Mouse (Mus musculus): ENCODE data around the gene Golga7b.

Gene Golga7b

DNA sequence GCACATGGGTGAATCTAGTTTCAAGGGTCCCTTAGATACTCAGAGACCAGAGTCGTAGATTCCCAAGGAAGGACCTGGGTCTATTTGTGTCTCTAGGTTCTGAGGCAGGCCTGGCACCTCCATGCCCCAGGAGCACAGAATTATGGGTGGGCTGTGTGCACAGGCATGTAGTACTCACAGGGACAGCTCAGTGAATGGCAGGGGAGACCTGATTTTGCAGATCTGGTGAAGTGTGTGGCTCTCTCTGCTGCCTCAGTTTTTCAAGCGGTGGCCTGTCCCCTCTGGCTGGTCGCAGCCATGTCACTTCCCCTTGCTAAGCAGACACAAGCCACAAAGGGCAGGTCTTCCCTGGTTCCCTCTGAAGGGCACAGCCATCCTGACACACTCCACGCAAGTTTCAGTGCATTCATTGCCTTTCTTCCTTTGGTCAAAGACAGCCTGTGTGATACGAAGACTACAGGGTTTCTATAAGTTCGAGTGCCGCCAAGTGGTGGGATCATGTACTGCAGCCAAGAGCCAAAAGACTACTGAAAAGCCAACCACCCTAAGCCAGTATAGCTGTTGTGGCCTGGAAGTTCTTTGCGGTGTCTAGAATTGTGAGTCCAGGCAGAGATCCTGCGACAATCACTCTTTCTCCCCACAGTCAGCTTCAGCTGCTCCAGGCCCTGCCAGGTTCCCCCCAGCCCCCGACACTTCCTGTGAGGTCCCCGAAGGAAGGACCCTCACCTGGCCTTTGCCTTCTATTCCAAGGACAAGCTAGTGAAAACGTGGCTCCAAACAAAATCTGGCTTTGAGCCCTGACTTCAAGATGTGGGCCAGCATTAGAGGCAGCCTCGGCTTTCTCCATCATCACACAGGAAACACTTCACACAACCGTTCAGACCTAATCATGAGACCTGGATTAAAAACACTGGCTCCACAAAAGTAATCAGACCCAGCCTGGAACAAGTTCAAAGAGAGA is 24.9 kb downstream of the Golga7b start:
- ChIA-PET CTCF (interaction anchor here (0.6 to 3.6 kb wide), 44 partner anchors 9 to 383 kb away, joined by 3 to 21 read pairs (median 4); no protein-coding TSS in a partner anchor), POLR2A (interaction anchor here (0.6 to 1.3 kb wide), 9 partner anchors 9 to 157 kb away, joined by 3 to 6 read pairs (median 3); no protein-coding TSS in a partner anchor)

DNA sequence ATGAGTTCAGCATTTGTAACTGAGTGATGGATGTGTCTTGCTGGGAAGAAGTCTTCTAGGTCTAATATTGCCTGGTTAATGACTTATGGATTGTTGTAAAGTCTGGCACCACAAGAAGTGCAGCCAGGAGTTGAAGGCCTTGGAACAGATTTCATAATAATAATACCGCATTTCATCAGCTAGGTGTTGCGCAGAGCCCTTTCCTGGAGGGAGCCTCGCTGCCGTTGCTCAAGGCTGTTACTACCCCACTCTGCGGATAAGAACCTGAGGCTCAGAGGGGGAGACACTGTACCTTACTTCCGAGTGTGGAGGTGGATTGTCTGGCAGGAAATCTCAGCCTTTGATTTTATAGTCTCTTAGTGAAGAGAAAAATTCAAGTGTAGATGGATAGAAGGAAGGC is 29.9 kb downstream of the Golga7b start:
- ChIA-PET POLR2A (interaction anchor here in 3 of 4 experiments (0.9 to 1.7 kb wide), 3 partner anchors 11 to 107 kb away, joined by 4 to 6 read pairs (median 4); no protein-coding TSS in a partner anchor), CTCF (interaction anchor here in 1 of 4 experiments (1.2 kb wide), 1 partner anchor 11 kb away, joined by 3 read pairs; no protein-coding TSS in a partner anchor)

DNA sequence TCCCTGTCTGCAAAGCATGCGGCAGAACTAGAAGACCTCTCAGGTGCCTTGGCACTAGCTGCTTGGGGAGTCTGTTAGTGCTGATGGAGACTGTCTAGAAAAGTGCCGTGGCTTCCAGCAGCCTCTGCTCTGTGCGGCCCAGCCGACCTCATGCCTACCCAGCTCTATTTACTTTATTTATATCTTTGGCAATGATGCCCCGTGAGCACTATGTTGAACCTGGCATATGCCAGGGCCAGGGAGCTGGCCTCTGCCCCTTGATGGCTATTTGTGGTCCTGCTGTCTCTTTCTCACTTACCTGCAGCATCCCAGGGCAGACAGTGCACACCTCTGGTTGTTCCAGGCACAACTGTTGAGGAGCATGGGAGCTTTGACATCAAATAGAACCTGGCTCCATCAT is 31.1 kb downstream of the Golga7b start:
- CTCF ChIA-PET = interaction anchor here in 2 of 4 experiments (0.8 to 1.2 kb wide), 2 partner anchors 10 to 90 kb away, joined by 3 to 4 read pairs; no protein-coding TSS in a partner anchor
- POLR2A ChIA-PET = interaction anchor here in 2 of 4 experiments (0.8 to 1.7 kb wide), 4 partner anchors 10 to 108 kb away, joined by 3 to 6 read pairs (median 4); no protein-coding TSS in a partner anchor

DNA sequence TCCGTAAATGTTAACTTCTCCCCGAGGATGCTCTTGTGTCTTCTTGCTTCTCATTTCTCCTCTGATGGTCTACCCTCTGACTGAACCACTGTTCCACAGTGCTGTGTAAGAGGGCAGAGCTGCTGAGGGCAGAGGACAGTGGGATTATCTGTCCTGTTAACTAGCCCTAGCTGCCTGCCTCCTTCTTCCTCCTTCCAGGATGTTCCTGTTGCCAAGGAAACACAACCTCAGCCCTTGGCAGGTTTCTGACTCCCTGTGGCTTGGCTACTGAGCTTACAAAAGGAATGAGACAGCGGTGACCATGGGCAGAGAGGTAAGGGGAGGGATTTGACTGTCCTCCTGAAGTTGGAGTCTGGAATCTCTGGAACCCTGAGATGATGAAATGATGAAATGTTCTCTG is 32.2 kb downstream of the Golga7b start:
- ChIA-PET POLR2A (interaction anchor here in 1 of 4 experiments (0.8 to 1.7 kb wide), 2 partner anchors 9 to 15 kb away, joined by 3 to 4 read pairs; no protein-coding TSS in a partner anchor), CTCF (interaction anchor here in 2 of 4 experiments (1.1 kb wide), 3 partner anchors 9 to 97 kb away, joined by 3 to 4 read pairs (median 3); no protein-coding TSS in a partner anchor)

DNA sequence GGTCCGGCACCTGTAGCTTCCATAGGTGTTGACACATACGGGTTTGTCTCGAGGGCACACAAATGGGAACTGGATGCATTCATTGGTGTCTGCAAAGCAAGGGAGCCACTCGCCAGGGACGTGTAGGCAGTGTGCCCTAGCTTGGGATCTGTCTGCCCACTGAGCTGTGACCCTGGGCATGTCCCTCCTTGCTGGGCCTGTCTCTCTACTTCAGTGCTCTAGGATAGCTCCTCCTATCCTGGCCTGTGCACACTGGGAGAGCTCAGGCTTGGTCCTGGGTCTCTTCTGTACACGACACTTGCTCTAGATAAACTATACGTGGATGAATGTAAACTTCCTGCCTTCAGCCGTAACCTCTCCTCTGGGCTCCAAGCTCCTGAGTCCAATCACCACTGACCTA is 36.8 kb downstream of the Golga7b start:
- CTCF ChIA-PET = interaction anchor here in 2 of 4 experiments (0.6 to 1.7 kb wide), 3 partner anchors 12 to 140 kb away, joined by 4 to 19 read pairs (median 4); no protein-coding TSS in a partner anchor
- POLR2A ChIA-PET = interaction anchor here in 2 of 4 experiments (0.5 to 1.1 kb wide), 4 partner anchors 31 to 114 kb away, joined by 3 read pairs; no protein-coding TSS in a partner anchor

DNA sequence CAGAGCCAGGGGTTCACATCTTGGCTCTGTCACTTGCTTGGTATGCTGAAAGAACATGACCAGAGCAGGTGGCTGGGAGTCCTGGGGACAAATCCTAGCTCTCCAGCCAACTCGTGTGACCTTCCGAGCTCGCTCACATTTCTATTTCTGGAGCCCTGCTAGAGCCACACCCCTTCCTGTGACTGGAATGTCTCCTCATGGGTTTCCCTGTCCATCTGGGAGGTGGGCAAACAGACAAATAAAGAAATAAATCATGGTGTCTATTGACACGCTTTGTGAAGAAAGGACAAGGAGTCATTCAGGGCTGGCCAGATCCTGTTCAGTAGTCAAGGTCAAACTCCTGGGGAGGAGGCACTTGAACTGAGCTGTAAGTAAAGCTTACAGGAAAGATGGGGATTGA is 41.0 kb downstream of the Golga7b start:
- CTCF ChIA-PET = interaction anchor here in 3 of 4 experiments (0.7 to 2.3 kb wide), 22 partner anchors 9 to 366 kb away, joined by 3 to 14 read pairs (median 4); partner anchors contain the start of gene Crtac1 (in 1 of the 3)
- POLR2A ChIA-PET = interaction anchor here in 3 of 4 experiments (0.5 to 3.4 kb wide), 46 partner anchors 8 to 1236 kb away, joined by 3 to 47 read pairs (median 4); partner anchors contain the start of genes Crtac1 (in 2 of the 3), Pi4k2a (in 2 of the 3), Avpi1 (in 1 of the 3) and Hps1 (in 1 of the 3)

DNA sequence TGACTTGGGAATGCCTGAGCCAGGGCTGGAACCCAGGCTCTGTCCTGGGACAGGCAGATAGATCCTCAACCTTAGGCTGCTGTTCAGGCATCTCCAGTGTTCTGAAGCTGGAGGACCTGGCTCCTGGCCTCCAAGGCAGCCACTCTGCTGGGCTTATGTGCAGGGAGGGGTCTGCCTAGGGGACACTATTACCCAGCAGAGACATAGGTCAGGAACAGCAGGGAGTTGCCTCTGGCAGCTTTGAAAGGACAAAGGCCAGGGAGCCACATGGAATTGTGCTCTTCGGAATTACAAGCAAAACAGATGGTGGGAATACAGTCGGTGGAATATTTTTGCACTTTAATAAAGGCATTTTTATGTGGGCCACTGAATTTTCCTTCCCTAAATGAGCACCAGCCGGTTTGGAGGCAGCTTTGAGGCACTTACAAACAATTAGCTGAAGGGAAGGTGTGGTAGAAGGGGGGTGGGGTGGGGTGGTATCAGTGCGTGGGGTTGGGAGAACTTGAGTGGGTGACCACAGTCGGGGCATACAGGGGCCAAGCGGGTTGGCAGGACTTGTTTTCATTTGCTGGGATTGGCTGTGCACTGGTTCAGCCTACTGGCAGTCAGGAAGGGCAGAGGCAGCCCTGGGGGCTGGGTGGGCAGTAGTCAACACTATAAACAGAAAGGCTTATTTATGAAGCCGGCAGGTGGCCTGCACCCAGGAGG is 43.7 kb downstream of the Golga7b start:
- POLR2A ChIA-PET = interaction anchor here in 3 of 4 experiments (0.5 to 2.0 kb wide), 6 partner anchors 8 to 1052 kb away, joined by 3 to 8 read pairs (median 3); no protein-coding TSS in a partner anchor
- CTCF ChIA-PET = interaction anchor here in 2 of 4 experiments (0.6 to 0.9 kb wide), 3 partner anchors 9 to 191 kb away, joined by 3 to 6 read pairs (median 5); no protein-coding TSS in a partner anchor

DNA sequence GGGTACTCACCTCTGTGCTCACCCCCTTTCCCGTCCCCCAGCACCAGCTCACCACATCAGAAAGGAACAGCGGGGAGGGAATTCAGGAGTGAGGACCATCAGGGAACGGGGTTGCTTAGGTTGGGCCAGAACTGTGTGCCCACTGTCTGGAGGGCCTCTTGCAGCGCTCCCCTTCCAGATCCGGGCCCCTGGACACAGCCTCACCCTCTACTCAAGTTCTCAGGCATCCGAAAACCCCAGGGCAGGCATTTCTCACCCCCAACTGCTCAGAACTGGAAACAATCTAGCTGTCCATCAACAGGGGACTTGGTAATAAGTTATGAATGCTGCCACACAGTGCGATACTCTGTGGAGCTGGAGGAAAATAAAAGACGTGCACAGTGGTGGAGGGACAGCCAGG is 44.7 kb downstream of the Golga7b start:
- ChIA-PET POLR2A (interaction anchor here in 1 of 4 experiments (1.6 to 2.0 kb wide), 2 partner anchors 11 to 321 kb away, joined by 3 to 8 read pairs; partner anchors contain the start of gene Loxl4), CTCF (interaction anchor here in 1 of 4 experiments (0.9 kb wide), 1 partner anchor 12 kb away, joined by 3 read pairs; no protein-coding TSS in a partner anchor)

DNA sequence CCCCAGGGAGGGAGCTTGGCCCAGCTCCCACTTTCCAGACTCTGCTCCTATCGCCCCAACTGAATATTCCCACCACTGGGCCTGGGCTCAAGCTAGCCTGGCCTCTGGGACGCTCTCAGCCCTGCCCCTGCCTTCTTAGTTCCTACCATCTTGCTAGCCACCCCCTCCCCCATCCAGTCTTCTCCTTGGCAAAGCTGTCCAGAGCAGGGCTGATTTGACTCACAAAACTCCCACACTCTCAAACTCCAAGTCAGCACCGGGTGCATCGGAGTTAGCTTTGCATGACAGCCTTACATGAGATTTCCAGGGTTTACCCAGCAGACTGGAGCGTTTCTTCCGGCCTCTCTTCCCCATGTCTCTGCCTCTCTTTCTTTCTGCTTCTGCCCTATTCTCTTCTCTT is 45.8 kb downstream of the Golga7b start:
- POLR2A ChIA-PET = interaction anchor here in 2 of 4 experiments (1.4 to 1.7 kb wide), 4 partner anchors 9 to 319 kb away, joined by 3 to 6 read pairs (median 4); partner anchors contain the start of gene Loxl4 (in 1 of the 2)
- CTCF ChIA-PET = interaction anchor here in 2 of 4 experiments (1.2 to 1.6 kb wide), 2 partner anchors 23 kb away, joined by 6 to 8 read pairs; no protein-coding TSS in a partner anchor

DNA sequence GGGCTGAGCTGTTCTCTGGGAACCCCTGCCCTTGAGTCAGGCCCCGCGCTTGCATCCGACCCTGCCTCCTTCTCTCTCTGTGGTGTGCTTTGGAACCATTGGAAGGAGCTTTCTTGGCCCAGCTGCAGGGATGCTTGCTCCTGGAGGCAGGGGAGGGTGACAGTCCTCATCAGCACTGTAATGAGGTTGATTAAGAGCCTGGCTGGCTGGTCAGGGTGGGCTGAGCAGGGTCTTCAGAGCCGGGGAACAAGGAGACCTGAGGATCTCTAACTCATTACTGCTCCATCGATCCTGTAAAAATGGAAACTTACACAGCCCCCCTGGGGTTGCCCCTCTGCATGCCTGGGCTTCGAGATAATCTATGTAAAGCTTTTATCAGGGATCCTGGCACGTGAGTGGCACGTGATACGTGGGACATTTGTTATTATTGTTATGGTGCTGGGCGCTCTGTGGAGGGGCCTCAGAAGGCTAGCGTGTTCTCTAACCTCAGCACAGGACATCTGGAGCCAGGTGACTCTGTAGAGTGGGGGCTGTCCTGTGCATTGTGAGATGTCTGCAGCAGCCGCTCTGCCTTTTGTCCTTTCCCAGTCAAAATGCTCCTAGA is 55.9 kb downstream of the Golga7b start:
- POLR2A ChIA-PET = interaction anchor here in 2 of 4 experiments (0.7 to 2.9 kb wide), 9 partner anchors 9 to 166 kb away, joined by 3 to 13 read pairs (median 5); no protein-coding TSS in a partner anchor
- CTCF ChIA-PET = interaction anchor here (0.6 to 2.3 kb wide), 8 partner anchors 12 to 140 kb away, joined by 3 to 11 read pairs (median 4); no protein-coding TSS in a partner anchor

DNA sequence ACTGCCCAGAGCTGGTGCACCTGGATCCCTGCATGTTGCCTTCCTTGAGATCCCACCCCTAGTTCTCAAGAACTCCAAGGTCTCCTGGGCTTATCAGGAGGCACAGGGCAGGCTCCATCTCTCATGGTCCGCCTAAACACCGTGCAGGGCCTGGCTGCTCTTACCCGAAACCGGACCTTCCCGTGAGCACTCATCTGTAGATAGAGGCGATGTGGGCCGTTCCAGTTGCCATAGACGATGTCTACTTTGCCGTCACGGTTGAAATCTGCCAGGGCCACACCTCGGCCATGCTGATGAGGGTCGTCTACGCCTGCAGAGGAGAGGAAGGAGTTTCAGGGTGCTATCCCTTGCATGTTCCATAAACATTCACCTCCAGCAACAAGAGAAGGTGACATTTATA is 57.1 kb downstream of the Golga7b start:
- CTCF ChIA-PET = interaction anchor here in 2 of 4 experiments (0.6 to 1.0 kb wide), 2 partner anchors 11 to 300 kb away, joined by 3 to 4 read pairs; no protein-coding TSS in a partner anchor

DNA sequence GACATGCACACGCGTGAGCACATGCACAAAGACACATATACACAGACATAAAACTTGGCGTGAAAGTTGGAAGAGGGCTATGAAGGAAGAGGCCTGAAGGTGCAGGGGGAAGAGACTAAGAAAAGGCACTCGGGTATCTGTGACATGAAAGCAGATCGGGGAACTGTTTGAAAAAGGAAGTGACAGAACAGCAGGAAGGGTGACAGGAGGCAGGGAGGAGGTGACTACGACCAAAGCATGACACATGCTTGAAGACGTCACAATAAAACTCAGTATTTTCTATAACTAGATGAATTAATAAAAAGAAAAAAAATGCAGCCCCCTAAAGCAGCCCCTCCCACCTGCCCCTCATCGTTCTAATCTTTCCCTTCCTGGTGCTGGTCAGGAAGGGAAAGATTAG is 58.4 kb downstream of the Golga7b start:
- ChIA-PET CTCF (interaction anchor here in 1 of 4 experiments (2.0 kb wide), 1 partner anchor 10 kb away, joined by 11 read pairs; no protein-coding TSS in a partner anchor), POLR2A (interaction anchor here in 1 of 4 experiments (1.7 kb wide), 1 partner anchor 12 kb away, joined by 4 read pairs; no protein-coding TSS in a partner anchor)

More for the DNA sequence above, 57.1 kb downstream of the Golga7b start:
- POLR2A ChIA-PET = interaction anchor here in 2 of 4 experiments (1.0 to 2.9 kb wide), 3 partner anchors 12 to 16 kb away, joined by 3 to 13 read pairs (median 8); no protein-coding TSS in a partner anchor

DNA sequence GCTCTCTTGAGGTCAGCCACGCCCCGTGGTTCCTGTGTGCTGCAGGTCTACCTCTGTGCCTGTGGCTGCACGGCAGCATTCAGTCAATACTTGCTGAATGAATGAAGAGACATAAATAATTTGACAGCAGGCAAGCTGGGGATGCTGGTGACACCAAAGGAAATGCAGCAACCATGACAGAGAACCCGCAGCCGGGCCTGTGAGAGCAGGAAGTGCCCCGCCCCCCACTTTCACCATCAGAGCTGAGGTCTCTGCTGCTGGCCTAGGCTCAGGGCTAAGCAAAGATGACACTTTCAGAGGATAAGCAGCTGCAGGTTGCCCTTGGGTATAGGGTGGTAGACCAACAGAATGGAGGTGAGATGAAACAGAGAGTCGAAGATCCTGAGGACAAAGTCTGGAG is 58.8 kb downstream of the Golga7b start:
- ChIA-PET CTCF (interaction anchor here in 1 of 4 experiments (2.0 kb wide), 1 partner anchor 10 kb away, joined by 11 read pairs; no protein-coding TSS in a partner anchor), POLR2A (interaction anchor here in 2 of 4 experiments (1.7 to 2.0 kb wide), 2 partner anchors 11 to 16 kb away, joined by 4 to 13 read pairs; no protein-coding TSS in a partner anchor)

DNA sequence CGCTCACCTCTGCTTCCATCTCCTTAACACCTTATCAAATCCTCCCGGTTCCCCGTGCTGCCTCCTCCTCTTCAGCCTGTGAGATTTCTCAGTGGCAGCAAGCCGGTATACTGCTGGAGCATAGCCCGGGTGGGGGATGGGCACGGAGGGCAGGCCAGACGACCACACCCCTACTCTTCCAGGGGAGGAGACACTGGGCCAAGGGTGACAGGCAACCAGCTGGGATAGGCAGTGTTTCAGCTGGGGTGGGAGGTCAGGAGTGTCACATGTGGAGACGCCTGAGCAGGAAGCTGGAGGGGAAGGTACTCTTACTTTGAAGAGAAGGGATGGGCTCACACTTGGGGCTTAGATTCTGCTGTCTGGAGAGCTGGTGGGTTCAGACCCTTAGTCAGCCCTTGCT is 59.6 kb downstream of the Golga7b start:
- CTCF ChIA-PET = interaction anchor here in 2 of 4 experiments (0.6 to 2.0 kb wide), 6 partner anchors 9 to 133 kb away, joined by 3 to 11 read pairs (median 3); no protein-coding TSS in a partner anchor
- POLR2A ChIA-PET = interaction anchor here in 3 of 4 experiments (0.5 to 2.0 kb wide), 12 partner anchors 9 to 1361 kb away, joined by 3 to 13 read pairs (median 4); no protein-coding TSS in a partner anchor

DNA sequence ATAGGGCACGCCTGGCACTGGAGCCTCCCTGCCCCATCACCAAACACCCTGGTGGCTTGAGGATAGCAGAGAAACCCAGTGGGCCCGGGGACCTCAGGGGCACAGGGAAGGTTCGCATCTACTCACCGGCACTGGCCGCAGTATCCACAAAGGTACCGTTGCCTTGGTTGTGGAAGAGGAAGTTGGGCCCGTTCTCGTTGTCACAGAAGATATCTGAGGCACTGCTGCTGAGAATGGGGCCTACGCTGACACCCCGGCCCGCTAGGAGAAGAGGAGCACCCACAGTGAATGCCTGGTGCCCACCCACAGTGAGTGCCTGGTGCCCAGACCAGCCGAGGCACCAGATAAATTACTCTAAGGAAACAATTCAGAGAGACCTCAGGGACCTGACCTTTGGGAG is 61.6 kb downstream of the Golga7b start:
- POLR2A ChIA-PET = interaction anchor here in 1 of 4 experiments (1.1 kb wide), 1 partner anchor 13 kb away, joined by 3 read pairs; no protein-coding TSS in a partner anchor
- CTCF ChIA-PET = interaction anchor here in 1 of 4 experiments (1.7 kb wide), 1 partner anchor 14 kb away, joined by 5 read pairs; no protein-coding TSS in a partner anchor

DNA sequence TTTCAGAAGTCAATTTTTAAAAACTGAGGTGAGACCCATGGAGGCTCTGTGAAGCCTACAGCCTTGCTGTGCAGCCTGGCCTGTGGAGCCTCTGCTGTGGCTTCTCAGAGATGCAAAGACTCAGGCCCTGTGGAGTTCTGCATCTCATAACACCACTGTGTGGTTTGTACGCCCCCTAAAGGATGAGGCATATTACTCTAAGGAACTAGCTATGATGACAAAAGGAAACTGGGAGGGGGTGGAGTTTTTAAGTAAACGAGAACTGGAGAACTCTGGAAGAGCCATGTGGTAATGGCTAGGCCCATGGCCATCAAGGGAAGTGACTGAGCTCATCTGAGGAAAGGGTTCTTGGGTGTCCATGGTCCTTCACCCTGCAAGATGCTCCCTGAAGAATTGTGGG is 64.0 kb downstream of the Golga7b start:
- POLR2A ChIA-PET = interaction anchor here in 3 of 4 experiments (0.5 to 1.3 kb wide), 5 partner anchors 16 to 209 kb away, joined by 3 to 8 read pairs (median 3); no protein-coding TSS in a partner anchor

More for the DNA sequence above, 64.0 kb downstream of the Golga7b start:
- CTCF ChIA-PET = interaction anchor here (0.5 to 2.4 kb wide), 12 partner anchors 11 to 348 kb away, joined by 3 to 9 read pairs (median 4); partner anchors contain the start of gene R3hcc1l (in 1 of the 4)

All from embryonic stem cell, embryonic (primary cell).